Mouse (Mus musculus): ENCODE measurements around the gene Susd1.

Gene Susd1

GRCm38 (mm10) chr4:59379876-59380275 lies 58.6 kb downstream of the Susd1 start:
- no peak for DNase-seq

GRCm38 (mm10) chr4:59378631-59379030 lies 59.8 kb downstream of the Susd1 start:
- DNase-seq: no peak

GRCm38 (mm10) chr4:59374271-59374938 lies 64.0 kb downstream of the Susd1 start:
- no peak for DNase-seq

- peak; percentile 24 for DNase-seq
These were observed 65.8 kb downstream of the Susd1 start for GRCm38 (mm10) chr4:59372546-59373157.

GRCm38 (mm10) chr4:59371910-59372309 lies 66.5 kb downstream of the Susd1 start:
- no peak for DNase-seq

- DNase-seq: no peak
These were observed 68.5 kb downstream of the Susd1 start for GRCm38 (mm10) chr4:59369941-59370340.

GRCm38 (mm10) chr4:59368118-59368517 lies 70.3 kb downstream of the Susd1 start:
- no peak for DNase-seq

- DNase-seq: no peak
These were observed 72.2 kb downstream of the Susd1 start for GRCm38 (mm10) chr4:59366206-59366605.

- no peak for DNase-seq
These were observed 72.9 kb downstream of the Susd1 start for GRCm38 (mm10) chr4:59365571-59365970.

GRCm38 (mm10) chr4:59364229-59365173 lies 73.9 kb downstream of the Susd1 start:
- DNase-seq: no peak

GRCm38 (mm10) chr4:59363041-59363440 lies 75.4 kb downstream of the Susd1 start:
- DNase-seq: peak; percentile 38

GRCm38 (mm10) chr4:59360704-59361103 lies 77.7 kb downstream of the Susd1 start:
- peak; percentile 89 for DNase-seq

- DNase-seq: no peak
These were observed 78.5 kb downstream of the Susd1 start for GRCm38 (mm10) chr4:59359921-59360320.

GRCm38 (mm10) chr4:59358960-59359359 lies 79.5 kb downstream of the Susd1 start:
- DNase-seq: no peak

- DNase-seq: no peak
These were observed 83.0 kb downstream of the Susd1 start for GRCm38 (mm10) chr4:59355421-59355820.

GRCm38 (mm10) chr4:59354666-59355065 lies 83.8 kb downstream of the Susd1 start:
- DNase-seq: no peak

GRCm38 (mm10) chr4:59351938-59352337 lies 86.5 kb downstream of the Susd1 start:
- DNase-seq: no peak

- no peak for DNase-seq
These were observed 88.1 kb downstream of the Susd1 start for GRCm38 (mm10) chr4:59350354-59350753.

GRCm38 (mm10) chr4:59349425-59350185 lies 88.8 kb downstream of the Susd1 start:
- DNase-seq: no peak

- peak; percentile 96 for DNase-seq
These were observed 97.7 kb downstream of the Susd1 start for GRCm38 (mm10) chr4:59340714-59341113.

GRCm38 (mm10) chr4:59340046-59340445 lies 98.4 kb downstream of the Susd1 start:
- DNase-seq: no peak

- DNase-seq: no peak
These were observed 99.4 kb downstream of the Susd1 start for GRCm38 (mm10) chr4:59338896-59339535.

Data from lung, postnatal 14 days (tissue).